16 mouse cellular contexts compared by ENCODE assay signal in genomic region chr2:168860032-168860691, GRCm38 (mm10).
DNase-seq lines count a peak whose midpoint lies in the region; ATAC-seq lines count a peak whose summit lies in the region.
"Had no signal": no experiment of that assay in that cellular context is flagged by ENCODE, and none has a peak within 500 bp of the region (broad histone marks: within the 10 kb centered on the region; RNA-seq: fewer than 3 reads in every experiment).

No protein-coding gene starts in this region.

- no peaks in the 10 kb centered on the region for H3K9me3 ChIP-seq in forebrain, embryonic 10.5 days
- no peaks in the 10 kb centered on the region for H3K9me3 ChIP-seq in forebrain, embryonic 15.5 days
- no peaks in the 10 kb centered on the region for H3K9me3 ChIP-seq in forebrain, embryonic 16.5 days (ENCODE audit: control insufficient read depth, low read length)
- no peaks in the 10 kb centered on the region for H3K9me3 ChIP-seq in limb, embryonic 13.5 days
- H3K9me3 ChIP-seq: liver, embryonic 13.5 days had no signal

- H3K4me1 ChIP-seq in forebrain, embryonic 10.5 days = peaks cover 40% of the 10 kb centered on the region
- H3K4me1 ChIP-seq in forebrain, embryonic 15.5 days = peaks cover 14% of the 10 kb centered on the region
- peaks cover 11% of the 10 kb centered on the region for H3K4me1 ChIP-seq in forebrain, embryonic 16.5 days (replicated peaks; ENCODE audit: control insufficient read depth, insufficient read depth, low read length)
- peaks cover 14% of the 10 kb centered on the region for H3K4me1 ChIP-seq in limb, embryonic 13.5 days
- H3K4me1 ChIP-seq: liver, embryonic 13.5 days had no signal

- no peak overlapping the region for H3K4me2 ChIP-seq in forebrain, embryonic 15.5 days (replicated peaks)
- no peak overlapping the region for H3K4me2 ChIP-seq in forebrain, embryonic 16.5 days (ENCODE audit: low read length)
- H3K4me2 ChIP-seq in limb, embryonic 13.5 days (replicated peaks) = 0 out of 2 replicates have a peak overlapping the region, but pooled peaks have one; percentile 2
- H3K4me2 ChIP-seq: heart, embryonic 11.5 days; liver, embryonic 13.5 days had no signal

- peak overlapping the region; percentile 13; the same call in 1 of the 2 replicates for H3K4me3 ChIP-seq in forebrain, embryonic 10.5 days
- no peak overlapping the region for H3K4me3 ChIP-seq in forebrain, embryonic 15.5 days
- no peak overlapping the region for H3K4me3 ChIP-seq in forebrain, embryonic 16.5 days (replicated peaks; ENCODE audit: low read length)
- no peak overlapping the region for H3K4me3 ChIP-seq in limb, embryonic 13.5 days
- H3K4me3 ChIP-seq: liver, embryonic 13.5 days had no signal

- peaks cover 28% of the 10 kb centered on the region for H3K27me3 ChIP-seq in forebrain, embryonic 10.5 days (ENCODE audit: poor library complexity, severe bottlenecking)
- no peaks in the 10 kb centered on the region for H3K27me3 ChIP-seq in forebrain, embryonic 15.5 days
- H3K27me3 ChIP-seq in forebrain, embryonic 16.5 days (replicated peaks; ENCODE audit: control insufficient read depth, insufficient read depth, low read length) = no peaks in the 10 kb centered on the region
- H3K27me3 ChIP-seq in limb, embryonic 13.5 days = no peaks in the 10 kb centered on the region
- H3K27me3 ChIP-seq: CH12.LX; liver, embryonic 13.5 days had no signal

- H3K9ac ChIP-seq in forebrain, embryonic 15.5 days (replicated peaks) = no peak overlapping the region
- no peak overlapping the region for H3K9ac ChIP-seq in forebrain, embryonic 16.5 days (replicated peaks; ENCODE audit: low read depth, low read length)
- H3K9ac ChIP-seq in limb, embryonic 13.5 days = no peak overlapping the region
- H3K9ac ChIP-seq: liver, embryonic 13.5 days had no signal

- ATAC-seq in forebrain, embryonic 15.5 days (replicated peaks) = no peak; the same call in 1 of the 2 replicates
- peak; percentile 38; the same call in 1 of the 2 replicates for ATAC-seq in forebrain, embryonic 16.5 days
- ATAC-seq in limb, embryonic 13.5 days (ENCODE audit: low FRiP score, low read depth) = no peak
- ATAC-seq in monocyte, adult 5-6 weeks (replicated peaks; ENCODE audit: insufficient number of reproducible peaks, low FRiP score, low TSS enrichment, poor library complexity, severe bottlenecking) = no peak
- ATAC-seq: activated CD4-positive, CD25-positive, alpha-beta regulatory T cell, adult 4 months had no signal

- peak overlapping the region; percentile 81 for H3K27ac ChIP-seq in forebrain, embryonic 10.5 days
- no peak overlapping the region for H3K27ac ChIP-seq in forebrain, embryonic 15.5 days (replicated peaks)
- H3K27ac ChIP-seq in forebrain, embryonic 16.5 days (ENCODE audit: low read length) = no peak overlapping the region
- H3K27ac ChIP-seq in limb, embryonic 13.5 days = no peak overlapping the region
- H3K27ac ChIP-seq: liver, embryonic 13.5 days had no signal

- H3K36me3 ChIP-seq in forebrain, embryonic 10.5 days (replicated peaks) = no peaks in the 10 kb centered on the region
- no peaks in the 10 kb centered on the region for H3K36me3 ChIP-seq in forebrain, embryonic 15.5 days
- H3K36me3 ChIP-seq in forebrain, embryonic 16.5 days (ENCODE audit: control insufficient read depth, insufficient read depth) = no peaks in the 10 kb centered on the region
- H3K36me3 ChIP-seq in limb, embryonic 13.5 days = no peaks in the 10 kb centered on the region
- H3K36me3 ChIP-seq: liver, embryonic 13.5 days had no signal

- WGBS in forebrain, embryonic 10.5 days = 17% methylated on average over 16 of the region's 16 CpGs
- 11% methylated on average over 16 of the region's 16 CpGs for WGBS in forebrain, embryonic 15.5 days
- 12% methylated on average over 16 of the region's 16 CpGs for WGBS in forebrain, embryonic 16.5 days
- WGBS in limb, embryonic 13.5 days = 12% methylated on average over 16 of the region's 16 CpGs

- DNase-seq in forebrain, embryonic 10.5 days (ENCODE audit: extremely low spot score, low spot score) = peak; percentile 42
- peak; percentile 73 for DNase-seq in embryo, embryonic 10.5 days (ENCODE audit: low spot score)
- DNase-seq in heart, adult 8-10 months (ENCODE audit: low spot score) = no peak
- DNase-seq in spleen, postnatal 10 days (ENCODE audit: low spot score in 2 of 2) = no peak
- DNase-seq: heart, postnatal 4 days; kidney, adult 11 months; kidney, postnatal 36 days; liver, embryonic 13.5 days; lung, postnatal 14 days had no signal

Comparison
In these comparisons a context has a peak if more than half of its experiments do, and no peak if none do; other contexts are left out.
1. DNase-seq: peak in forebrain, embryonic 10.5 days (single experiment) and embryo, embryonic 10.5 days (single experiment); none in heart, adult 8-10 months (single experiment) and spleen, postnatal 10 days (0 of 2).